Mouse (Mus musculus): Measurements from ENCODE around the gene Pir. TPM values are rescaled to one million over a fixed set of nuclear protein-coding genes. Genes with fewer than 3 reads are reported as not detected.

The Pir gene
- polyA plus RNA-seq, 2 experiments = 6.8 to 21.6 TPM

GRCm38 (mm10) chrX:164256527-164256926 is 12.6 kb upstream of the Pir start:
- H3K9ac ChIP-seq (replicated peaks) = no peak overlapping the region
- WGBS (ENCODE audit: insufficient replicate concordance) = 25% methylated on average over 3 of the region's 3 CpGs
- no peaks in the 10 kb centered on the region for H3K4me1 ChIP-seq (replicated peaks; ENCODE audit: control insufficient read depth in 2 of 2, insufficient read depth in 2 of 2, low read length in 1 of 2)
- no peaks in the 10 kb centered on the region for H3K9me3 ChIP-seq (ENCODE audit: control insufficient read depth, low read length)
- no peak overlapping the region for H3K4me2 ChIP-seq (ENCODE audit: low read depth)
- H3K4me3 ChIP-seq (ENCODE audit: insufficient read depth in 1 of 2, low read depth in 2 of 2, low read length in 2 of 2) = no peak overlapping the region
- no peak for DNase-seq (ENCODE audit: low read depth in 3 of 3, low spot score in 3 of 3)
- TF ChIP-seq EP300 (IDR thresholded peaks at IDR 0.05; ENCODE audit: low read depth) = no peak
- H3K27me3 ChIP-seq (ENCODE audit: control insufficient read depth, insufficient read depth, low read length) = no peaks in the 10 kb centered on the region
- no peaks in the 10 kb centered on the region for H3K36me3 ChIP-seq (replicated peaks; ENCODE audit: control insufficient read depth, insufficient read depth, low read depth)
- H3K27ac ChIP-seq = no peak overlapping the region
- no peak for ATAC-seq (ENCODE audit: insufficient read depth)

- H3K27ac ChIP-seq = no peak within 1 kb of the TSS
Measured at GRCm38 (mm10) chrX:164258057-164258456, 11.1 kb upstream of the Pir start, which contains the start of gene Bmx. Gene Bmx (minus strand): TSS chrX:164258193.

GRCm38 (mm10) chrX:164258662-164259061 is 10.5 kb upstream of the Pir start:
- Histone ChIP-seq H3K4me3 (ENCODE audit: insufficient read depth in 1 of 2, low read depth in 2 of 2, low read length in 2 of 2) (no peak overlapping the region), H3K9me3 (ENCODE audit: control insufficient read depth, low read length) (no peaks in the 10 kb centered on the region), H3K36me3 (replicated peaks; ENCODE audit: control insufficient read depth, insufficient read depth, low read depth) (no peaks in the 10 kb centered on the region), H3K9ac (replicated peaks) (no peak overlapping the region), H3K4me2 (ENCODE audit: low read depth) (no peak overlapping the region), H3K27me3 (ENCODE audit: control insufficient read depth, insufficient read depth, low read length) (no peaks in the 10 kb centered on the region), H3K27ac (no peak overlapping the region), H3K4me1 (replicated peaks; ENCODE audit: control insufficient read depth in 2 of 2, insufficient read depth in 2 of 2, low read length in 1 of 2) (no peaks in the 10 kb centered on the region)
- WGBS (ENCODE audit: insufficient replicate concordance) = 38% methylated on average over 5 of the region's 5 CpGs
- TF ChIP-seq EP300 (IDR thresholded peaks at IDR 0.05; ENCODE audit: low read depth) = no peak
- TF ChIP-seq CTCF (IDR thresholded peaks at IDR 0.05; ENCODE audit: low read depth) = no peak
- DNase-seq (ENCODE audit: low read depth in 3 of 3, low spot score in 3 of 3) = no peak
- no peak for ATAC-seq (ENCODE audit: insufficient read depth)

More at GRCm38 (mm10) chrX:164258057-164258456, 11.1 kb upstream of the Pir start, which contains the start of gene Bmx:
- H3K4me2 ChIP-seq (ENCODE audit: low read depth) = no peak within 1 kb of the TSS
- no peaks in the 10 kb centered on the region for H3K9me3 ChIP-seq (ENCODE audit: control insufficient read depth, low read length)
- no peaks in the 10 kb centered on the region for H3K4me1 ChIP-seq (replicated peaks; ENCODE audit: control insufficient read depth in 2 of 2, insufficient read depth in 2 of 2, low read length in 1 of 2)
- no peaks in the 10 kb centered on the region for H3K27me3 ChIP-seq (ENCODE audit: control insufficient read depth, insufficient read depth, low read length)
- no peak for ATAC-seq (ENCODE audit: insufficient read depth)
- WGBS (ENCODE audit: insufficient replicate concordance) = 42% methylated on average over 8 of the region's 8 CpGs
- no peaks in the 10 kb centered on the region for H3K36me3 ChIP-seq (replicated peaks; ENCODE audit: control insufficient read depth, insufficient read depth, low read depth)
- H3K9ac ChIP-seq (replicated peaks) = no peak within 1 kb of the TSS
- no peak for DNase-seq (ENCODE audit: low read depth in 3 of 3, low spot score in 3 of 3)
- TF ChIP-seq CTCF (IDR thresholded peaks at IDR 0.05; ENCODE audit: low read depth) (no peak), EP300 (IDR thresholded peaks at IDR 0.05; ENCODE audit: low read depth) (no peak)
- no peak within 1 kb of the TSS for H3K4me3 ChIP-seq (ENCODE audit: insufficient read depth in 1 of 2, low read depth in 2 of 2, low read length in 2 of 2)

- H3K27me3 ChIP-seq (ENCODE audit: control insufficient read depth, insufficient read depth, low read length) = no peaks in the 10 kb centered on the region
- H3K9ac ChIP-seq (replicated peaks) = no peak overlapping the region
- WGBS (ENCODE audit: insufficient replicate concordance) = 53% methylated on average over 2 of the region's 2 CpGs
- no peaks in the 10 kb centered on the region for H3K9me3 ChIP-seq (ENCODE audit: control insufficient read depth, low read length)
- ATAC-seq (ENCODE audit: insufficient read depth) (no peak), DNase-seq (ENCODE audit: low read depth in 3 of 3, low spot score in 3 of 3) (no peak)
- no peak overlapping the region for H3K4me3 ChIP-seq (ENCODE audit: insufficient read depth in 1 of 2, low read depth in 2 of 2, low read length in 2 of 2)
- no peaks in the 10 kb centered on the region for H3K4me1 ChIP-seq (replicated peaks; ENCODE audit: control insufficient read depth in 2 of 2, insufficient read depth in 2 of 2, low read length in 1 of 2)
- no peak for TF ChIP-seq EP300 (IDR thresholded peaks at IDR 0.05; ENCODE audit: low read depth)
- TF ChIP-seq CTCF (IDR thresholded peaks at IDR 0.05; ENCODE audit: low read depth) = no peak
- H3K27ac ChIP-seq = no peak overlapping the region
- no peaks in the 10 kb centered on the region for H3K36me3 ChIP-seq (replicated peaks; ENCODE audit: control insufficient read depth, insufficient read depth, low read depth)
- H3K4me2 ChIP-seq (ENCODE audit: low read depth) = no peak overlapping the region
Measured at GRCm38 (mm10) chrX:164262286-164262685, 6.9 kb upstream of the Pir start.

- no peak for TF ChIP-seq EP300 (IDR thresholded peaks at IDR 0.05; ENCODE audit: low read depth)
- TF ChIP-seq CTCF (IDR thresholded peaks at IDR 0.05; ENCODE audit: low read depth) = no peak
- H3K36me3 ChIP-seq (replicated peaks; ENCODE audit: control insufficient read depth, insufficient read depth, low read depth) = no peaks in the 10 kb centered on the region
- DNase-seq (ENCODE audit: low read depth in 3 of 3, low spot score in 3 of 3) = no peak
- no peak for ATAC-seq (ENCODE audit: insufficient read depth)
- H3K27ac ChIP-seq = no peak overlapping the region
- no peaks in the 10 kb centered on the region for H3K27me3 ChIP-seq (ENCODE audit: control insufficient read depth, insufficient read depth, low read length)
- no peak overlapping the region for H3K4me3 ChIP-seq (ENCODE audit: insufficient read depth in 1 of 2, low read depth in 2 of 2, low read length in 2 of 2)
- H3K9ac ChIP-seq (replicated peaks) = no peak overlapping the region
- H3K4me2 ChIP-seq (ENCODE audit: low read depth) = no peak overlapping the region
- peaks cover 0 to 7% of the 10 kb centered on the region in 2 experiments; a peak in 2 of 4 replicates for H3K4me1 ChIP-seq (replicated peaks; ENCODE audit: control insufficient read depth in 2 of 2, insufficient read depth in 2 of 2, low read length in 1 of 2)
- H3K9me3 ChIP-seq (ENCODE audit: control insufficient read depth, low read length) = no peaks in the 10 kb centered on the region
- WGBS (ENCODE audit: insufficient replicate concordance) = 19% methylated on average over 1 of the region's 1 CpGs
Measured at GRCm38 (mm10) chrX:164264861-164265260, 4.3 kb upstream of the Pir start.
